Mouse (Mus musculus) heart, embryonic 14.5 days (tissue): ENCODE results near the gene Gabrr3. TPM values are rescaled to one million over a fixed set of nuclear protein-coding genes. Genes with fewer than 3 reads are reported as not detected.
A peak's percentile ranks its signal among the peaks of the same experiment; 100 is the strongest.
"Not testable (repeated sequence)": the region's sequence is repeated elsewhere in the genome, so short reads cannot be mapped to it uniquely, and the experiment has no call there.

ENCODE experiments used
- ATAC-seq: fragments of 200-750 bp; cut with Nextera tagmentation; 2 replicates; pipeline ENCODE4 v1.8.0; 2017; ENCODE audit warnings: low read depth, moderate TSS enrichment; ENCODE audit not compliant: insufficient number of reproducible peaks, insufficient read depth, low FRiP score
- H3K27ac ChIP-seq, 2 experiments: fragments of 200-500 bp in 1 of 2; fragments of 300-500 bp in 1 of 2; sonication (generic) in 1 of 2; replicated peaks in 1 of 2; 2 replicates each; pipeline ENCODE4 v1.5.1; 2012 to 2014; ENCODE audit warnings: low read depth in 2 of 2, low read length in 2 of 2, control low read depth in 1 of 2, mild to moderate bottlenecking in 1 of 2, mixed read lengths in 1 of 2; ENCODE audit not compliant: control insufficient read depth in 1 of 2, insufficient read depth in 1 of 2
- H3K27me3 ChIP-seq: fragments of 300-500 bp; sonication (generic); 2 replicates; pipeline ENCODE4 v1.6.1; 2014; ENCODE audit warnings: mild to moderate bottlenecking, low read length, control low read depth; ENCODE audit not compliant: control insufficient read depth, insufficient read depth
- H3K36me3 ChIP-seq: fragments of 300-500 bp; sonication (generic); 2 replicates; pipeline ENCODE4 v1.6.1; 2014; ENCODE audit warnings: mild to moderate bottlenecking, control low read depth, low read length, mixed read lengths; ENCODE audit not compliant: control insufficient read depth, insufficient read depth
- H3K4me1 ChIP-seq, 2 experiments: fragments of 200-500 bp in 1 of 2; fragments of 300-500 bp in 1 of 2; sonication (generic) in 1 of 2; 2 replicates each; pipeline ENCODE4 v1.6.1; 2012 to 2014; ENCODE audit warnings: low read length in 2 of 2, control low read depth in 1 of 2, mixed read lengths in 1 of 2; ENCODE audit not compliant: control insufficient read depth in 2 of 2, insufficient read depth in 2 of 2
- H3K4me2 ChIP-seq: fragments of 300-500 bp; sonication (generic); 2 replicates; pipeline ENCODE4 v1.6.1; 2014; ENCODE audit warnings: mild to moderate bottlenecking, low read length
- H3K4me3 ChIP-seq, 2 experiments: fragments of 200-500 bp in 1 of 2; fragments of 300-500 bp in 1 of 2; sonication (generic) in 1 of 2; 2 replicates each; pipeline ENCODE4 v1.5.1; 2012 to 2014; ENCODE audit warnings: low read length in 2 of 2, mild to moderate bottlenecking in 2 of 2, control low read depth in 1 of 2, low read depth in 1 of 2, moderate library complexity in 1 of 2; ENCODE audit not compliant: control insufficient read depth in 1 of 2, insufficient read depth in 1 of 2
- H3K9ac ChIP-seq: fragments of 300-500 bp; sonication (generic); 2 replicates; pipeline ENCODE4 v1.6.1; 2014; ENCODE audit warnings: mild to moderate bottlenecking, low read length
- H3K9me3 ChIP-seq: fragments of 300-500 bp; sonication (generic); 2 replicates; pipeline ENCODE4 v1.6.1; 2016; ENCODE audit warnings: low read length, control low read depth; ENCODE audit not compliant: control insufficient read depth
- WGBS: fragments of 180-500 bp; shearing (Covaris S2); extraction: QIAGEN DNeasy Blood & Tissue Kit; methylation state at CpG from one replicate; pipeline ENCODE4 v1.1.7; 2014; 5-methylcytosine and 5-hydroxymethylcytosine counted together
- polyA plus RNA-seq: library from polyadenylated mRNA; unstranded; fragments of >200 nt; fragmentation: Nextera tagmentation; extraction: Ambion mirVana; gene quantifications from 2 replicates; pipeline ENCODE4 v1.2.1, GENCODE M21; 2014

Gene Gabrr3
- polyA plus RNA-seq, 1 experiment from 2014 or later, result not detected

DNA sequence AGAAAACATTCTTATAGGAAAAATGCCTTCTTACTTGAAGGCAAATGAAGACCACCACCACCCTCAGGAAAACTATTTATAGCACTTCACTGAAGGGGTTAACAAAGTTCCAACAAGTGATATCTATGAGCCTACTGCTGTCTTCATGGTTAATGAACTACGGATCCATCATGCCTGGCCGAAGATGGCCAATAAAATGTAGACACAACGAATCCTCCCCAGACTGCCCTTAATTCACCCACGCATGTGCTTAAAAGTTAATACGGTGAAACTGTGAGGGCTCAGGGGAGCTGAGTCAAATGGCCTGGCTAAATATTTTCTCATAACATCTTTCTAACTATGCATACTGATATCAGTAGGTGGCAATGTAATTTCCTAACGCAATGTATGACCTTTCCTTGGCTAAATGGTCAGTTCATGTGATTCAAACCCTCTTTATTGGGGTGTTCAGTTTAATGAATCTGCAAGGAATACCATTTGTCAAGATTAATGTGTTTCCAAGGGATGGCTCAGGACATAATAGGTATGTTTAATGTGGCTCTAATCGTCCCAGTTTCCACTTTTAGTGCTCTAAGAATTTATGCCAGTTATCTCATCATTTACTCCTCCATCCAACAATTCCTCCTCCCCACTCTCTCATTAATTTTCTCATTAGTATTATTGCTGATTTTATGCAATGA, 37.9 kb downstream of the Gabrr3 start:
- 77% methylated on average over 7 of the region's 7 CpGs for WGBS
- Histone ChIP-seq H3K4me2 (no peak overlapping the region), H3K36me3 (no peaks in the 10 kb centered on the region), H3K4me3 (no peak overlapping the region), H3K27ac (no peak overlapping the region), H3K27me3 (no peaks in the 10 kb centered on the region), H3K9ac (no peak overlapping the region), H3K9me3 (no peaks in the 10 kb centered on the region), H3K4me1 (no peaks in the 10 kb centered on the region)
- no peak for ATAC-seq

- Histone ChIP-seq H3K9me3 (no peaks in the 10 kb centered on the region), H3K27me3 (no peaks in the 10 kb centered on the region), H3K4me1 (no peaks in the 10 kb centered on the region), H3K4me3 (no peak overlapping the region), H3K4me2 (no peak overlapping the region), H3K36me3 (no peaks in the 10 kb centered on the region), H3K9ac (no peak overlapping the region), H3K27ac (no peak overlapping the region)
- ATAC-seq, result no peak
- WGBS, result 91% methylated on average over 1 of the region's 1 CpGs
These were observed 41.0 kb downstream of the Gabrr3 start for GRCm38 (mm10) chr16:59448181-59448580.

GRCm38 (mm10) chr16:59449092-59449491, 42.0 kb downstream of the Gabrr3 start:
- no peak overlapping the region for H3K27ac ChIP-seq
- no peaks in the 10 kb centered on the region for H3K4me1 ChIP-seq
- no peak overlapping the region for H3K4me2 ChIP-seq
- H3K36me3 ChIP-seq, result no peaks in the 10 kb centered on the region
- H3K9ac ChIP-seq, result no peak overlapping the region
- no peak for ATAC-seq
- H3K4me3 ChIP-seq, result no peak overlapping the region
- H3K27me3 ChIP-seq, result no peaks in the 10 kb centered on the region
- H3K9me3 ChIP-seq, result no peaks in the 10 kb centered on the region

DNA sequence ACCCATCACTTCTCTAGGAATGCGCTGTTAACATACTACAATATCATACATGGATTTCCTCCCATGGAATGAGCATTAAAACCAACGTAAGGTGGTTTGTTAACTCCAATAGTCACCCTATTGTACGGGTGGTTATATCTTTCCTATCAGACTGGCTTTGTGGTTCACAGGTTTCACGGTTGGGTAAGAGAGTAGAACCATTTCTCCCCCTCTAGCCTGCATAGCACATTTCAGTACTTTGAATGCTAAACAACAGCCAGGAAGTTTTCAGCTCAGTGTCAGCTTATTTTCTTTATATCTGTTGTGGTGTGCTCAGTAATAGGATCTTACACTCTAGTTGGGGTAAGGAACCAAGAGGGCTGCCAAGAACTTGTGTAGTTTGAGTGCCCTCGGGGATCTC, 44.7 kb downstream of the Gabrr3 start:
- Histone ChIP-seq H3K4me1 (no peaks in the 10 kb centered on the region), H3K9ac (no peak overlapping the region), H3K36me3 (no peaks in the 10 kb centered on the region), H3K4me2 (no peak overlapping the region), H3K27me3 (no peaks in the 10 kb centered on the region), H3K4me3 (no peak overlapping the region), H3K9me3 (no peaks in the 10 kb centered on the region), H3K27ac (no peak overlapping the region)
- ATAC-seq, result no peak
- 75% methylated on average over 5 of the region's 5 CpGs for WGBS

DNA sequence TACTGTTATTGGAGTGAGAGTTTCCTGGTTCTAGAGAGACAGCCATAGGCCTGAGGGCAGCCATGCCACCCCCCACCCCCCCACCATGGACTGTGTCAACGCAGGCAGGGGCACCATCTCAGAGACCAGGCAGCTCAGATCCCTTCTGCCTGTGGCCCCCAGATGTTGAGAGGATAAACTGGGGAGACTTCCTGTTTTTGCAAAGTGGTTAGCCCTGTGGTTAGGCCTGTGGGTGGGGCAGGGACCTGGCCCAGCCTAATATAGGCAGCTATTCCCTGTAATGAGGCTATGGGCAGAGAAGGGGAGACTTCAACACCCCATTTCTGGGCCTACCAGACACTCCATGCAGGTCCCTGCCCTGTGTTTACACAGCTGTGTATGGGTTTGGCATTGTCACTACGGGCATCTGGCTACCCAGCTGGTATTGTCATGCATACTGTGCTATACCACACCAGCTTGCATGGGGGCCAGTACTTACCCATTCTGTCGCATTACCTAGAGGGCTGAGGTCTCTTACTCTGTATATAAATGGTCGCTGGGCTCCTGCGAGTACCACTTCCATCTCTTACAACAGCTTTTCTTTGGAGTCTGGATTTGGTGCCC, 52.2 kb downstream of the Gabrr3 start:
- not testable (repeated sequence) for H3K36me3 ChIP-seq, H3K27me3 ChIP-seq, H3K9ac ChIP-seq, H3K4me1 ChIP-seq, H3K27ac ChIP-seq, H3K4me2 ChIP-seq, H3K4me3 ChIP-seq, H3K9me3 ChIP-seq
- WGBS, result 78% methylated on average over 5 of the region's 5 CpGs
- ATAC-seq, result 0 out of 2 replicates have a peak, but pooled peaks have one; percentile 21

DNA sequence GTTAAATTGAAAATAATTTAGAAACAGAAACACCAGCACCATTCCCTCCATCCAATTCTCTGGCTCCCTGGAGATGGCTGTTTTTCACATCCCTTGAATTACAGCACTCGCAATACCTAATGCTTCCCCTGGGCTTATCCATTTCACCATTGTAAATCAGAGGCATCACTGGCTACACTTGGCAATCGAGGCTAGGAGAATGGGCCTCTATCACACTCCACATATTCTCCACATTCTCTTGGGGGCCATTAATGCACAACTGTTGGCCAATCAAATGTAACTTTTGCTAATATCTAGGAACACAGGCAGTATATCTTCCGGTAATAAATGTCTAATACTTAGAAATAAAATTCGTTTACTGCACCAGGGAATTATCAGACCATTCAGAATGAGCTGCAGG, 56.4 kb downstream of the Gabrr3 start:
- Histone ChIP-seq H3K9ac (no peak overlapping the region), H3K36me3 (no peaks in the 10 kb centered on the region), H3K27me3 (no peaks in the 10 kb centered on the region), H3K4me1 (no peaks in the 10 kb centered on the region), H3K4me2 (no peak overlapping the region), H3K9me3 (peaks cover 4% of the 10 kb centered on the region), H3K4me3 (no peak overlapping the region), H3K27ac (no peak overlapping the region)
- 70% methylated on average over 4 of the region's 4 CpGs for WGBS
- ATAC-seq, result no peak

- Histone ChIP-seq H3K27me3 (no peaks in the 10 kb centered on the region), H3K4me1 (no peaks in the 10 kb centered on the region), H3K36me3 (no peaks in the 10 kb centered on the region), H3K4me3 (no peak overlapping the region), H3K27ac (no peak overlapping the region), H3K4me2 (no peak overlapping the region), H3K9me3 (peaks cover 4% of the 10 kb centered on the region), H3K9ac (no peak overlapping the region)
- no peak for ATAC-seq
- 88% methylated on average over 6 of the region's 6 CpGs for WGBS
These were observed 56.8 kb downstream of the Gabrr3 start for GRCm38 (mm10) chr16:59463973-59464372.

DNA sequence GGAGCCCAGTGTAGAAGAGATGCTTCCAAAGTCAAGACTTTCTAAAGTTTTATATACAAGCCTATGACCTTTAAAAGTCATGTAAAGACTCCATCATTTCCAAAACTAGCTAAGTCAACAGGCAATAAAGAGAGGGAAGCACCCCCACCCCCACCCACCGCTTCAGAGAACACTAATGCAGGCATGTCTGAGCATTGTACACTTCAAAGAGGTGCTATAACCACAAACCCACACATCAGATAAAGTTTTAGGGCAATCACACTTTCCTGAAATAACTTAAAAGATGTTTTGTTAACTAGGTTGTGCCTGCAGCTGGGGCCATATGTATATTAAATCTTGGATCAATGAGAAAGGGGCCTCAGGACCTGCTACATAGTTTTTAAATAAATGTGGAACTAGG, 62.7 kb downstream of the Gabrr3 start:
- no peak overlapping the region for H3K4me3 ChIP-seq
- no peak overlapping the region for H3K27ac ChIP-seq
- H3K9me3 ChIP-seq, result peaks cover 4% of the 10 kb centered on the region
- H3K9ac ChIP-seq, result no peak overlapping the region
- H3K4me2 ChIP-seq, result no peak overlapping the region
- H3K4me1 ChIP-seq, result peaks cover 0 to 12% of the 10 kb centered on the region in 2 experiments; a peak in 2 of 4 replicates
- no peak for ATAC-seq
- 93% methylated on average over 1 of the region's 1 CpGs for WGBS
- no peaks in the 10 kb centered on the region for H3K27me3 ChIP-seq
- H3K36me3 ChIP-seq, result no peaks in the 10 kb centered on the region
